Mouse (Mus musculus): ENCODE measurements around the gene Slc44a3. TPM values are rescaled to one million over a fixed set of nuclear protein-coding genes. Genes with fewer than 3 reads are reported as not detected.

Slc44a3 gene
- polyA plus RNA-seq, 1 experiment, result 2.3 TPM

DNA sequence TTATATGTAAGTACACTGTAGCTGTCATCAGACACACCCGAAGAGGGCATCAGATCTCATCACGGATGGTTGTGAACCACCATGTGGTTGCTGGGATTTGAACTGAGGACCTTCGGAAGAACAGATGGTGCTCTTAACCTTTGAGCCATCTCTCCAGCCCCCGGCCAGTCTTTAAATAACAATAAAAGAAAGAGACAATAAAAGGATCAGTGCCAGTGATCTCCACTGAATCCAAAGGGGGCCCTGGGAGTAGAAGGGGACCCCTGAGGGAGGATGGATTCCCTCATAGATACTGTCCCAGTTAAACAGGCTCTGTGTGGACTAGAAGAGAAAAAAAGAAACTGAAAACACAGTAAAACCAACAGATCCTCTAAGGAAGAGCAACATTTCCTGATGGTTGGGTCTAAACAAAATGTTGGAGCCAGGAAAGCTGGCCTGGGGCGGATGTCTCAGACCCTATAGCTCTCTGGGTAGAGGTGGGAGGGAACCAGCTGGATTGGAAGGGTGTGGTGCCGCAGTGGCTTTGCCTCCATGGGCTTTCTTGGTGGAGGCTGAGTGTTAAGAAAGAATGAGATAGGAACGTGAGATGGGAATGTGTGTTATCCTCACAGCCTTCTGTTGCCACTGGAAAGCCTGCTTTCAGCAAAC, 101.8 kb downstream of the Slc44a3 start:
- Histone ChIP-seq H3ac (ENCODE audit: control insufficient read depth, insufficient read length) (no peak overlapping the region), H3K27me3 (ENCODE audit: control insufficient read depth, insufficient read depth, insufficient read length) (no peaks in the 10 kb centered on the region), H3K4me3 (peak overlapping the region; percentile 80), H3K79me2 (ENCODE audit: control insufficient read depth, insufficient read depth) (peaks cover 88% of the 10 kb centered on the region), H3K36me3 (ENCODE audit: control insufficient read depth, insufficient read depth) (peaks cover 18% of the 10 kb centered on the region), H3K4me2 (ENCODE audit: low read depth) (peak overlapping the region; percentile 86)
- TF ChIP-seq SRF (IDR thresholded peaks at IDR 0.05; ENCODE audit: control insufficient read depth, insufficient read length, low read depth) (no peak), POLR2AphosphoS2 (IDR thresholded peaks at IDR 0.05; ENCODE audit: insufficient read length, low read depth) (peak; percentile 71), TCF3 (IDR thresholded peaks at IDR 0.05; ENCODE audit: insufficient read length, low read depth) (no peak)

- H3K4me2 ChIP-seq (ENCODE audit: low read depth), result peak overlapping the region; percentile 86
- no peaks in the 10 kb centered on the region for H3K27me3 ChIP-seq (ENCODE audit: control insufficient read depth, insufficient read depth, insufficient read length)
- peak overlapping the region; percentile 80 for H3K4me3 ChIP-seq
- no peak overlapping the region for H3ac ChIP-seq (ENCODE audit: control insufficient read depth, insufficient read length)
- H3K36me3 ChIP-seq (ENCODE audit: control insufficient read depth, insufficient read depth), result peaks cover 18% of the 10 kb centered on the region
- no peak for TF ChIP-seq MYOD1 (IDR thresholded peaks at IDR 0.05; ENCODE audit: control insufficient read depth in 1 of 3, insufficient read length in 2 of 3, low read depth in 2 of 3)
- TF ChIP-seq POLR2AphosphoS2 (IDR thresholded peaks at IDR 0.05; ENCODE audit: insufficient read length, low read depth), result peak; percentile 24
- peaks cover 80% of the 10 kb centered on the region for H3K79me2 ChIP-seq (ENCODE audit: control insufficient read depth, insufficient read depth)
These were observed 102.7 kb downstream of the Slc44a3 start for GRCm38 (mm10) chr3:121429469-121429868.

- Histone ChIP-seq H3K79me2 (ENCODE audit: control insufficient read depth, insufficient read depth) (peaks cover 73% of the 10 kb centered on the region), H3ac (ENCODE audit: control insufficient read depth, insufficient read length) (peak overlapping the region; percentile 92), H3K27me3 (ENCODE audit: control insufficient read depth, insufficient read depth, insufficient read length) (no peaks in the 10 kb centered on the region), H3K4me3 (peak overlapping the region; percentile 80), H3K4me2 (ENCODE audit: low read depth) (peak overlapping the region; percentile 86), H3K36me3 (ENCODE audit: control insufficient read depth, insufficient read depth) (peaks cover 16% of the 10 kb centered on the region)
- TF ChIP-seq SRF (IDR thresholded peaks at IDR 0.05; ENCODE audit: control insufficient read depth, insufficient read length, low read depth) (peak; percentile 37), TCF12 (IDR thresholded peaks at IDR 0.05; ENCODE audit: insufficient read depth, poor library complexity, severe bottlenecking) (peak; percentile 26), E2F4 (IDR thresholded peaks at IDR 0.05; ENCODE audit: insufficient read depth) (no peak), MYOD1 (IDR thresholded peaks at IDR 0.05; ENCODE audit: control insufficient read depth in 1 of 3, insufficient read length in 2 of 3, low read depth in 2 of 3) (peak; percentile 25 to 73 (median 54)), MYOG (IDR thresholded peaks at IDR 0.05; ENCODE audit: control insufficient read depth in 1 of 3, insufficient read depth in 1 of 3, insufficient read length in 2 of 3, low read depth in 2 of 3) (peak in 2 of 3 experiments; percentile 50 to 56), TCF3 (IDR thresholded peaks at IDR 0.05; ENCODE audit: insufficient read length, low read depth) (no peak)
These were observed 103.4 kb downstream of the Slc44a3 start for GRCm38 (mm10) chr3:121428696-121429259.

GRCm38 (mm10) chr3:121428230-121428629, 104.0 kb downstream of the Slc44a3 start:
- Histone ChIP-seq H3K27me3 (ENCODE audit: control insufficient read depth, insufficient read depth, insufficient read length) (no peaks in the 10 kb centered on the region), H3K36me3 (ENCODE audit: control insufficient read depth, insufficient read depth) (peaks cover 11% of the 10 kb centered on the region), H3K79me2 (ENCODE audit: control insufficient read depth, insufficient read depth) (peaks cover 67% of the 10 kb centered on the region), H3ac (ENCODE audit: control insufficient read depth, insufficient read length) (peak overlapping the region; percentile 92), H3K4me3 (peak overlapping the region; percentile 80), H3K4me2 (ENCODE audit: low read depth) (peak overlapping the region; percentile 86)
- no peak for TF ChIP-seq TCF3 (IDR thresholded peaks at IDR 0.05; ENCODE audit: insufficient read length, low read depth)
- no peak for TF ChIP-seq REST (IDR thresholded peaks at IDR 0.05; ENCODE audit: insufficient read depth, insufficient read length)
- TF ChIP-seq MAX (IDR thresholded peaks at IDR 0.05; ENCODE audit: low read depth), result no peak
- TF ChIP-seq POLR2AphosphoS2 (IDR thresholded peaks at IDR 0.05; ENCODE audit: insufficient read length, low read depth), result no peak
- no peak for TF ChIP-seq USF1 (IDR thresholded peaks at IDR 0.05; ENCODE audit: low read depth)
- no peak for TF ChIP-seq POLR2A (IDR thresholded peaks at IDR 0.05; ENCODE audit: insufficient read length, low read depth)
- TF ChIP-seq MYOG (IDR thresholded peaks at IDR 0.05; ENCODE audit: control insufficient read depth in 1 of 3, insufficient read depth in 1 of 3, insufficient read length in 2 of 3, low read depth in 2 of 3), result no peak
- no peak for TF ChIP-seq SRF (IDR thresholded peaks at IDR 0.05; ENCODE audit: control insufficient read depth, insufficient read length, low read depth)
- no peak for TF ChIP-seq TCF12 (IDR thresholded peaks at IDR 0.05; ENCODE audit: insufficient read depth, poor library complexity, severe bottlenecking)
- TF ChIP-seq MYOD1 (IDR thresholded peaks at IDR 0.05; ENCODE audit: control insufficient read depth in 1 of 3, insufficient read length in 2 of 3, low read depth in 2 of 3), result no peak
- no peak for TF ChIP-seq E2F4 (IDR thresholded peaks at IDR 0.05; ENCODE audit: insufficient read depth)
- no peak for TF ChIP-seq CEBPB (IDR thresholded peaks at IDR 0.05; ENCODE audit: insufficient read depth, poor library complexity, severe bottlenecking)

GRCm38 (mm10) chr3:121427520-121427908, 104.7 kb downstream of the Slc44a3 start:
- H3K4me3 ChIP-seq, result peak overlapping the region; percentile 80
- TF ChIP-seq POLR2A (IDR thresholded peaks at IDR 0.05; ENCODE audit: insufficient read length, low read depth) (peak; percentile 64), CEBPB (IDR thresholded peaks at IDR 0.05; ENCODE audit: insufficient read depth, poor library complexity, severe bottlenecking) (no peak), POLR2AphosphoS2 (IDR thresholded peaks at IDR 0.05; ENCODE audit: insufficient read length, low read depth) (peak; percentile 81)
- H3K27me3 ChIP-seq (ENCODE audit: control insufficient read depth, insufficient read depth, insufficient read length), result no peaks in the 10 kb centered on the region
- peak overlapping the region; percentile 92 for H3ac ChIP-seq (ENCODE audit: control insufficient read depth, insufficient read length)
- H3K4me2 ChIP-seq (ENCODE audit: low read depth), result peak overlapping the region; percentile 86
- peaks cover 9% of the 10 kb centered on the region for H3K36me3 ChIP-seq (ENCODE audit: control insufficient read depth, insufficient read depth)
- peaks cover 60% of the 10 kb centered on the region for H3K79me2 ChIP-seq (ENCODE audit: control insufficient read depth, insufficient read depth)

All from myocyte (in vitro differentiated cells).